Mouse (Mus musculus) frontal cortex, adult 2 months (tissue): ENCODE measurements around the gene Gm3233. TPM values are rescaled to one million over a fixed set of nuclear protein-coding genes. Genes with fewer than 3 reads are reported as not detected.
"Not testable (repeated sequence)": the region's sequence is repeated elsewhere in the genome, so short reads cannot be mapped to it uniquely, and the experiment has no call there.

Experiments
- DNase-seq, 2 experiments: peaks; one replicate each; pipeline ENCODE4 v3.0.0; 2022; ENCODE audit warnings: low spot score in 1 of 2; ENCODE audit errors: extremely low spot score in 1 of 2
- polyA plus RNA-seq: library from polyadenylated mRNA; depleted of rRNA; stranded (reverse); fragments of >200 nt; gene quantifications from 2 replicates; pipeline ENCODE4 v1.2.3, GENCODE M21; 2012; rRNA removed

Gene Gm3233
- polyA plus RNA-seq, result not detected in 2 replicates

DNA sequence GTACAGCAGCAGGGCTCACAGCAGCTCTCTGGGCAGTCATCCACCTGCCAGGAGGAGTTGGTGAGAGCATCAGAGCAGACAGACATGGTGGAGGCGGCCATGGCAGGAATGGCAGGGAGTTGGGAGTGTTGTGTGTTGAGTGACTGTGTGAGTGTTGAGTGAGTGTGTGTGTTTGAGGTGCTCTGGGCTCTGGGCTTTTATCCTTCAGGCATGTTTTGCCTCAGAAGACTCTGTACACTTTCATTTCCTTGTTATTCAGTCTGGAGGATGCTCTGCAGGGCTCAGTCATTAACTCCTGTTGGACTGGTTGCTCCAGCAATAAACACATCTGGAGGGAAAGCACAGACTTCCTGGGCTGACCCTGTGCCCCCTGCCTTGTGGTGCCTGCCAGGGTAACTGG, at the start of gene Gm3233:
Gene Gm3233, minus strand, starts transcription at position 101 of the 400 bp plus-strand sequence.
- not testable (repeated sequence) for DNase-seq

DNA sequence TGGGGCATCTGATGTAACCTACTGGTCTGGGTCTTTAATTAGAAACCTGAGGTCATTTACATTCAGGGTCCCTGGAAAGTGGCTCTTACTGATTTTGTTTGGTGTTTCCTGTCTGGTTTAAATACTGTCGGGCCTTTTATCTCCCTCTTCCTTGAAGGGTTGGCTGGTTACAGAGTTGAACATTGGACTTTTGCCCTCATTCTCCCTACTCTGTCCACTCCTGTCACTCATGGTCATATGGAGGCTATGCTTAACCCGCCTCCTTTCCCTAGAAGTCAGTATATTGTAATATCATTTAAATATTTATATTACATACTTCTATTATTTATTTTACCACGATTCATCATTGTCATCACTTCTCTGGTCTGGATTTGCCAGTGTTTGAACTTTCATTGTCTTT, 44.6 kb upstream of the Gm3233 start:
- DNase-seq, result no peak

DNA sequence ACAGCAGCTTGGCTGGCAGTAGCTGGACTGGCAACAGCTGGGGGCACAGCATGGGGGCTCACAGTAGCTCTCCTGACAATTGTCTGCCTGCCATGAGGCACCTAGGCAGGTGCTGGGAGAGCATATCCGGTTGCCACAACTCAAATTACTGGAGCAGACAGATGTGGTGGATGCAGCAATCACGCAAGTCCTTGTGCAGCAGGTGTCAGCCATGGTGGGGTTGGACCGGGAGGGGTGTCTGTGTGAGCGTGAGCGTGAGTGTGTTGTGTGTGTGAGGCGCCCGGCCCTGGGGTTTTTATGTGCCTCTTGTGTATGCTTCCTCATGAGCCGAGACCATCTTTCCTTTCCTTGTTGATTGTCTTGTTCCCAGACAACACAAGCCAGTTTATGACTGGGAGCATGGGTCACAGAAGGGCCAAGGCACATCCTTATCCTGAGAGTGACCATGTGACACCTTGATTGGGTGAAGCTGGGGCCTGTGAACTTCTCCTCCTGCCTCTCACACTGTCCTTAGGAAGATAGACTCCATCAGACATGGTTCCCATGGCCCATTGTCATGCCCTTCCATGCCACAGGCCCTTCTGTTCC, 39.5 kb upstream of the Gm3233 start, which contains the start of gene Gm19668:
Gene Gm19668, minus strand, starts transcription at position 213 of the 588 bp plus-strand sequence.
- no peak for DNase-seq

DNA sequence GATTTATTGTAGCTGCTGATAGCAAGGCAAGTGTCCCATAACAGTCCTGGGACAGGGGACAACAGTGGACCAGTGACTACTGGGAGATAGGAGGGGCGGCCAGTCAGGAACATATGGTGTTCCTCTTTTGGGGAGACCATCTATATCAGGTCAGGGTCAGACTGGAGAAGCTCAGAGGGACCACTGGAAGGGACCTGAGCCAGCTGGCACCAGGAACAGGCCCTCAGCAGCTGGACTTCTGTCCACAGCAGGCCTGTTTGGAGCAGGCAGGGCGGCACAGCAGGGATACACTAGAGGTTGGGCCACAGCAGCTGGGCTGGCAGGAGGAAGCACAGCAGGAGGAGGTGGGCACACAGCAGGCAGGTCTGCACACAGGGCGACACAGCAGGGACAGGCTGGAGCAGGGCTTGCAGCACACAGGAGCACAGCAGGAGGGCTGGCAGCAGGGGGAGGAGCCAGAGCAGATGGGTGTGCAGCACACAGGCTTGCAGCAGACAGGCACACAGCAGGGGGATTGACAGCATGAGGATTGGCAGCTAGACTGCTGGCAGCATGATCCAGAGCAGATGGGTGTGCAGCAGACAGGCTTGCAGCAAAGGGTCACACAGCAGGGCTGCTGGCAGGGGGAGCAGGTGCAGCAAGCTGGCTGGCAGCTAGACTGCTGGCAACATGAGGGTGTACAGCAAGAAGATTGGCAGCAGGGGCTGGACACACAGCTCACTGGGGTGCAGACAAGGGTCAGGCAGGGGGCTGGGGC, 38.9 kb upstream of the Gm3233 start:
- not testable (repeated sequence) for DNase-seq

DNA sequence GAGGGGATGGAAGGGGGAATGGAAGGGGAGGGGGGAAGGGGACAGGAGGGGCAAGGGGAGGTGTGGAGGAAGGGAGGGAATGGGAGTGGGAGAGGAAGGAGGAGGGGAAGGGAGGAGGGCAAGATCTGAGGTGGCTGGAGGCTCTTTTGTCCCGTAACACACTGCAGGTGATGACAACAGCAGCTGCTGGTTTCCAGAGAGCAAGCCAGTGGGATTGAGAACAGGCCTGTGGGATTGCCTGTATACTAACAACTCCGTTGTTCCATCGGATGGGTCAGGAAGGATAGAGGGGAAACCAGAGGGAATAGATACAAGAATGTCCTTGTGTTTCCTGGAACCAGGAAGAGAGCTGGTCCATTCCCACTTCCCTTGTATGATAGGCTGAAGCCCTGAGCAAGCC, 38.2 kb upstream of the Gm3233 start:
- DNase-seq, result no peak

DNA sequence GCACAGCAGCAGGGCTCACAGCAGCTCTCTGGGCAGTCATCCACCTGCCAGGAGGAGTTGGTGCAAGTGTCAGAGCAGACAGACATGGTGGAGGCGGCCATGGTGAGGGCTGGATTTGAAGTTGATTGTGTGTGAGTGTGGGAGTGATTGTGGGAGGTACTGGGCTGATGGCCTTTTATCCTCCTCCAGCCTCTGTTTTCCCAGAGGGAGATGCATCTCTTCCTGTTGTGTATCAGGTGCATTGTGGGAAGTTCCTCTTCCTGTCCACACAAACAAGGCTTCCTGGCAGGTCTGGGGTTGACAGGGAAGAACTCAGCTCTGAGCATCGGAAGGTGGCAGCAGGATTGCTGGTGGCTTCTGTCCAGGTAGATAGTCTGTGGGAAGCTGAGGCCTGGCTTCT, 35.5 kb upstream of the Gm3233 start, which contains the start of gene Gm9639:
Gene Gm9639, minus strand, starts transcription at position 101 of the 400 bp plus-strand sequence.
- no peak for DNase-seq

DNA sequence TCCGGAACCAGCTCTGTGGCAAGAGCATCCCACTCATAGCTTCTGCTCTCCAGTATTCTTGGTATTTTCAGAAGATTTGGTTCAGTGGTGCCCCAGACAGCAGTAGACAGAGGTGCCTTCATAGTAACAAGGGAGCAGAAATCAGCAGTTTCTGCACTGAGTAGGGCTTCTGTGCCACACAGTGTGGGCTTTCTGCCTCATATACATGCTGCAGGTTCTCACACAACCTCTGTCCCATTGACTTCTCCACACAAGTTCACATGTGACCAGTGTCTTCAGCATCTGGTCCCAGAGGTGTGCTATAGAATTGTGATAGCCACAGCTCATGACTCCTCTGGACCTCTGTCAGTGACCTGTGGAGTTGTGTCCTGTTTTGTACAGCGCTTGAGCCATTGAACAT, 29.1 kb upstream of the Gm3233 start:
- DNase-seq, result no peak

DNA sequence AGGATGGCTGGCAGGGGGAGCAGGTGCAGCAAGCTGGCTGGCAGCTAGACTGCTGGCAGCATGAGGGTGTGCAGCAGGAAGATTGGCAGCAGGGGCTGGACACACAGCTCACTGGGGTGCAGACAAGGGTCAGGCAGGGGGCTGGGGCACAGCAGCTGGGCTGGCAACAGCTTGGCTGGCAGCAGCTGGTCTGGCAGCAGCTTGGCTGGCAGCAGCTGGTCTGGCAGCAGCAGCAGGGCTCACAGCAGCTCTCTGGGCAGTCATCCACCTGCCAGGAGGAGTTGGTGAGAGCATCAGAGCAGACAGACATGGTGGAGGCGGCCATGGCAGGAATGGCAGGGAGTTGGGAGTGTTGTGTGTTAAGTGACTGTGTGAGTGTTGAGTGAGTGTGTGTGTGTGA, 28.4 kb upstream of the Gm3233 start, which contains the start of gene Gm7137:
Gene Gm7137, minus strand, starts transcription at position 325 of the 400 bp plus-strand sequence.
- not testable (repeated sequence) for DNase-seq

DNA sequence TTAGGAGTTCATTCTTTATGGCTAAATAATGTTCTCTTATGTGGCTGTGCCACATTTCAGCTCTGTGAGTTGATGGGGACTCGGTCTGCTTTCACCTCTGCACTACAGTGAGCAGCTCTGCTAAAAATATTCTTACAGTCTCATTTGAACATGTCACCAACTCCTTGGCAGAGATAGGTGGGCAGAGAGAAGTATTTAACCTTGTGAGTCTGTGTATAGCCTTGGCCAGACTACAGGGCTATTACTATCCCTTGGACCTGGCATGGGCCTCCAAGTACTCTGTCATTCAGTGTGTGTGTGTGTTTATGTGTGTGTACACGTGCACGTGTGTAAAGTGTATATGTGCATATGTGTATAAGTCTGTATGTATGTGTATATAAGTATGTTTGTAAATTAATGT, 23.9 kb upstream of the Gm3233 start:
- not testable (repeated sequence) for DNase-seq

DNA sequence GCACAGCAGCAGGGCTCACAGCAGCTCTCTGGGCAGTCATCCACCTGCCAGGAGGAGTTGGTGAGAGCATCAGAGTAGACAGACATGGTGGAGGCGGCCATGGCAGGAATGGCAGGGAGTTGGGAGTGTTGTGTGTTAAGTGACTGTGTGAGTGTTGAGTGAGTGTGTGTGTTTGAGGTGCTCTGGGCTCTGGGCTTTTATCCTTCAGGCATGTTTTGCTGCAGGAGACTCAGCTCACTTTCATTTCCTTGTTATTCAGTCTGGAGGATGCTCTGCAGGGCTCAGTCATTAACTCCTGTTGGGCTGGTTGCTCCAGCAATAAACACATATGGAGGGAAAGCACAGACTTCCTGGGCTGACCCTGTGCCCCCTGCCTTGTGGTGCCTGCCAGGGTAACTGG, 23.0 kb upstream of the Gm3233 start, which contains the start of gene Gm3250:
Gene Gm3250, minus strand, starts transcription at position 101 of the 400 bp plus-strand sequence.
- DNase-seq, result not testable (repeated sequence)

DNA sequence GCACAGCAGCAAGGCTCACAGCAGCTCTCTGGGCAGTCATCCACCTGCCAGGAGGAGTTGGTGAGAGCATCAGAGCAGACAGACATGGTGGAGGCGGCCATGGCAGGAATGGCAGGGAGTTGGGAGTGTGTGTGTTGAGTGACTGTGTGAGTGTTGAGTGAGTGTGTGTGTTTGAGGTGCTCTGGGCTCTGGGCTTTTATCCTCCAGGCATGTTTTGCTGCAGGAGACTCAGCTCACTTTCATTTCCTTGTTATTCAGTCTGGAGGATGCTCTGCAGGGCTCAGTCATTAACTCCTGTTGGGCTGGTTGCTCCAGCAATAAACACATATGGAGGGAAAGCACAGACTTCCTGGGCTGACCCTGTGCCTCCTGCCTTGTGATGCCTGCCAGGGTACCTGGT, 17.4 kb upstream of the Gm3233 start, which contains the start of gene Gm7138:
Gene Gm7138, minus strand, starts transcription at position 101 of the 400 bp plus-strand sequence.
- not testable (repeated sequence) for DNase-seq

DNA sequence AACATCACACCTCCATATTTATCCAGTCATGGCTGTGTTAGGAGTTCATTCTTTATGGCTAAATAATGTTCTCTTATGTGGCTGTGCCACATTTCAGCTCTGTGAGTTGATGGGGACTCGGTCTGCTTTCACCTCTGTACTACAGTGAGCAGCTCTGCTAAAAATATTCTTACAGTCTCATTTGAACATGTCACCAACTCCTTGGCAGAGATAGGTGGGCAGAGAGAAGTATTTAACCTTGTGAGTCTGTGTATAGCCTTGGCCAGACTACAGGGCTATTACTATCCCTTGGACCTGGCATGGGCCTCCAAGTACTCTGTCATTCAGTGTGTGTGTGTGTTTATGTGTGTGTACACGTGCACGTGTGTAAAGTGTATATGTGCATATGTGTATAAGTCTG, 12.7 kb upstream of the Gm3233 start:
- not testable (repeated sequence) for DNase-seq

DNA sequence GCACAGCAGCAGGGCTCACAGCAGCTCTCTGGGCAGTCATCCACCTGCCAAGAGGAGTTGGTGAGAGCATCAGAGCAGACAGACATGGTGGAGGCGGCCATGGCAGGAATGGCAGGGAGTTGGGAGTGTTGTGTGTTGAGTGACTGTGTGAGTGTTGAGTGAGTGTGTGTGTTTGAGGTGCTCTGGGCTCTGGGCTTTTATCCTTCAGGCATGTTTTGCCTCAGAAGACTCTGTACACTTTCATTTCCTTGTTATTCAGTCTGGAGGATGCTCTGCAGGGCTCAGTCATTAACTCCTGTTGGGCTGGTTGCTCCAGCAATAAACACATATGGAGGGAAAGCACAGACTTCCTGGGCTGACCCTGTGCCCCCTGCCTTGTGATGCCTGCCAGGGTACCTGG, 11.7 kb upstream of the Gm3233 start, which contains the start of gene Gm3238:
Gene Gm3238, minus strand, starts transcription at position 101 of the 400 bp plus-strand sequence.
- not testable (repeated sequence) for DNase-seq

DNA sequence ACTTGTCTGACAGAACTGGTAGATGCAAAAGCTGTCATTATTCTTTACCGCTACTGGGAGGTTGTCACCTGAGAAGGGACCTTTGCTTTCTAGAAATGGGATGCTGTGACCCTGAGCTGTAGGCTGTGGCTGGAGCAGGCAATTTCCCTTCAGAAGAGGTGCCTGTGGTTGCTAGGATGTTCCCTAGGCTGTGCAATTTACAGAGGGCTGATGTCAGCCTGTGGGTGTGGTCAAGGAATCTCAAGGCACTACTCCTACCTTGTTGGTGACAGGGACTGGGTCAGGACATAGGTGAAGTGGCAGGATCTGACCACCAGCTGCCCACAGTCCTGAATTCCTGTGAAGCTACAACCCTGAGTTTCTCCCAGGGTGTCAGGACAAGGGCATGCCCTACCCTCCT, 10.2 kb upstream of the Gm3233 start:
- DNase-seq, result no peak

DNA sequence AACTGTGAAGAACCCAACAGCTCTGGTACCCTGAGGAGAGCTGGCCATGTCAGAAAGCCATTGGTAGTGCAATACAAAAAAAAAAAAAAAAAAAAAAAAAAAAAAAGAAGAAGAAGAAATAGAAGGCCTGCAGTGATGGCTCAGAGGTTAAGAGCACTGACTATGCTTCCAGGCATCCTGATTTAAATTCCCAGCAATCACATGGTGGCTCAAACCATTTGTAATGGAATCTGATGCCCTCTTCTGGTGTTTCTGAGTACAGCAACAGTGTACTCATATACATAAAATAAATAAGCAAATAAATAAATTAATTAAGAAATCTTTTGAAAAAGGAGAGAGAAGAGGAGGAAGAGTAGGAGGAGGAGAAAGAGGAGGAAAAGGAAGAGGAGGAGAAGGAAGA, 6.0 kb downstream of the Gm3233 start:
- DNase-seq, result no peak

DNA sequence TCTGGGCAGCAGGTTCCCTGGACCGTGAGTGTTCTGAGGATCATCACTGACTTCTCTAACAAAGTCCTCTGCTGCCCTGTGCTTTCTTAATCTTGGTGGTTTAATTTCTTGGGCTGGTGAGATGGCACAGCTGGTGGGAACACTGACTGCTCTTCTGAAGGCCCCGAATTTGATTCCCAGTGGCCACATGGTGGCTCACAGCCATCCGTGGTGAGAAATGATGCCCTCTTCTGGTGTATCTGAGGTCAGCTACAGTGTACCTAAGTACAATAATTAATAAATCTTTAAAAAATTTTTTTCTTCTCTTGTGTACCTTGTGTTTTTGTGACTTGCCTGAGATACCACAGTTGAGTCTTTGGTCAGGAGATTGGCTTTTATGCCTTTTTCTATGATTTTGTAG, 7.2 kb downstream of the Gm3233 start:
- not testable (repeated sequence) for DNase-seq

DNA sequence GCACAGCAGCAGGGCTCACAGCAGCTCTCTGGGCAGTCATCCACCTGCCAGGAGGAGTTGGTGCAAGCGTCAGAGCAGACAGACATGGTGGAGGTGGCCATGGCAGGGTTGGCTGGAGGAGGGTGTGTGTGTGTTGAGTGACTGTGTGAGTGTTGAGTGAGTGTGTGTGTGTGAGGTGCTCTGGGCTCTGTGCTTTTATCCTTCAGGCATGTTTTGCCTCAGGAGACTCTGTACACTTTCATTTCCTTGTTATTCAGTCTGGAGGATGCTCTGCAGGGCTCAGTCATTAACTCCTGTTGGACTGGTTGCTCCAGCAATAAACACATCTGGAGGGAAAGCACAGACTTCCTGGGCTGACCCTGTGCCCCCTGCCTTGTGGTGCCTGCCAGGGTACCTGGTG, 8.2 kb downstream of the Gm3233 start, which contains the start of gene Gm9736:
Gene Gm9736, minus strand, starts transcription at position 101 of the 400 bp plus-strand sequence.
- DNase-seq, result not testable (repeated sequence)

DNA sequence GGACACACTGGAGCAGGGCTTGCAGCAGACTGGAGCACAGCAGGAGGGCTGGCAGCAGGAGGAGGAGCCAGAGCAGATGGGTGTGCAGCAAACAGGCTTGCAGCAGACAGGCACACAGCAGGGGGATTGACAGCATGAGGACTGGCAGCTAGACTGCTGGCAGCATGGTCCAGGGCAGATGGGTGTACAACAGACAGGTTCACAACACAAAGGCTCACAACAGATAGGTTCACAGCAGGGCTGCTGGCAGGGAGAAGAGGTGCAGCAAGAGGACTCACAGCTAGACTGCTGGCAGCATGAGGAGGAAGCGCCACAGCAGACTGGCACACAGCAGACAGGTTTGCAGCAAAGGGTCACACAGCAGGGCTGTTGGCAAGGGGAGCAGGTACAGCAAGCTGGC, 8.8 kb downstream of the Gm3233 start:
- not testable (repeated sequence) for DNase-seq

DNA sequence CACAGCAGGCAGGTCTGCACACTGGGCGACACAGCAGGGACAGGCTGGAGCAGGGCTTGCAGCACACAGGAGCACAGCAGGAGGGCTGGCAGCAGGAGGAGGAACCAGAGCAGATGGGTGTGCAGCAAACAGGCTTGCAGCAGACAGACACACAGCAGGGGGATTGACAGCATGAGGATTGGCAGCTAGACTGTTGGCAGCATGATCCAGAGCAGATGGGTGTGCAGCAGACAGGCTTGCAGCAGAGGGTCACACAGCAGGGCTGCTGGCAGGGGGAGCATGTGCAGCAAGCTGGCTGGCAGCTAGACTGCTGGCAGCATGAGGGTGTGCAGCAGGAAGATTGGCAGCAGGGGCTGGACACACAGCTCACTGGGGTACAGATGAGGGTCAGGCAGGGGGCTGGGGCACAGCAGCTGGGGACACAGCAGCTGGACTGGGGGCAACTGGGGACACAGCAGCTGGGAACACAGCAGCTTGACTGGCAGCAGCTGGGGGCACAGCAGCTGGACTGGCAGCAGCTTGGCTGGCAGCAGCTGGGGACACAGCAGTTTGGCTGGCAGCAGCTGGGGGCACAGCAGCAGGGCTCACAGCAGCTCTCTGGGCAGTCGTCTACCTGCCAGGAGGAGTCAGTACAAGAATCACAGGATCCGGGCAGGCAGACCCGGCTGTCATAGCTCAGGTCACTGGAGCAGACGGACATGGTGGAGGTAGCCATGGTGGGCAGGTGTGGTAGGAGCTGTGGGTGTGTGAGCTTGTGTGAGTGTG, 17.4 kb downstream of the Gm3233 start, which contains the start of gene Gm18596:
Gene Gm18596, minus strand, starts transcription at position 715 of the 765 bp plus-strand sequence.
- DNase-seq, result not testable (repeated sequence)

DNA sequence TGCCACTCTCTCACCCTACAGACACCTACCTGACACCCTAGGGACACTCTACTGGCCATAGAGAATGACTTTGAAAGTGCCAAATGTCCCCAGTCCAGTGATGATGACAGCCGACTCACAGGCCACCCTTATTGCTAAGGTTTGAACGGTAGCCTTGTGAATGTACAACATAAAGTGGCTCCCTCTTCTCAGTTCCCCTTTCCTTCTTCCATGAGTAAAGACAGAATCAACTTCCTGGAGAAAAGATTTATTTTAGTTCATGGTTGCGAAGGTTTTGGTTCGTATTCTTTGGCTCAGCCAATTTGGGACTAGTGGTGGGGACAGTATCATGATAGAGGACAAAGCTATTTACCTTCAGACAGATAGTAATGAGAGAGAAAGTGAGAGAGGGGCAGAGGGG, 20.6 kb downstream of the Gm3233 start:
- DNase-seq, result no peak

DNA sequence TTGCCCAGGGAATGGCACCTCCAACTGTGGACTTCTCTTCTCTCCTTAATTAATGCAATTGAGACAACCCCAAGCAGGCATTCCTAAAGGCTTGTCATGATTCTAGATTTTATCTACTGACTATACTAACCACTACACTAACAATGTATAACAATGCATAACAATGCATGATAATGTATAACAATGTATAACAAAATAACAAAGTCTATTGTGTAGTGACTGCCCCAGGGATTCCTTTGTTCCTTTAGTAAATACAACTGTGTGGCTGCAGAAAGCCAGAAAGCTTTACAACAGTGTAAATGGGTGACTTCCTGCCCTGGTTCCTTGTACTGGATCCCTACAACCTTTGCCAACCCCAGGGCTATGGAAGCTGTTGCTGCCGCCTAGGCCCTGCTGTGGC, 23.6 kb downstream of the Gm3233 start:
- no peak for DNase-seq
